Mouse (Mus musculus) embryonic facial prominence, embryonic 12.5 days (tissue): ENCODE measurements around the gene Rp9. TPM values are rescaled to one million over a fixed set of nuclear protein-coding genes. Genes with fewer than 3 reads are reported as not detected.

ENCODE experiments used
- ATAC-seq: fragments of 200-750 bp; cut with Nextera tagmentation; 2 replicates; pipeline ENCODE4 v1.8.0; 2017; ENCODE audit not compliant: insufficient number of reproducible peaks, insufficient read depth, low FRiP score, low TSS enrichment
- H3K27ac ChIP-seq: fragments of 300-500 bp; sonication (generic); 2 replicates; pipeline ENCODE4 v1.5.1; 2016; ENCODE audit warnings: mild to moderate bottlenecking
- H3K27me3 ChIP-seq: fragments of 300-500 bp; sonication (generic); 2 replicates; pipeline ENCODE4 v1.6.1; 2016; ENCODE audit warnings: mild to moderate bottlenecking, moderate library complexity
- H3K36me3 ChIP-seq: fragments of 300-500 bp; sonication (generic); 2 replicates; pipeline ENCODE4 v1.6.1; 2016; ENCODE audit warnings: mild to moderate bottlenecking
- H3K4me1 ChIP-seq: fragments of 300-500 bp; sonication (generic); 2 replicates; pipeline ENCODE4 v1.6.1; 2016
- H3K4me2 ChIP-seq: fragments of 300-500 bp; sonication (generic); replicated peaks from 2 replicates; pipeline ENCODE4 v1.6.1; 2016; ENCODE audit warnings: mild to moderate bottlenecking, moderate library complexity
- H3K4me3 ChIP-seq: fragments of 300-500 bp; sonication (generic); 2 replicates; pipeline ENCODE4 v1.5.1; 2016; ENCODE audit warnings: mild to moderate bottlenecking
- H3K9ac ChIP-seq: fragments of 300-500 bp; sonication (generic); 2 replicates; pipeline ENCODE4 v1.6.1; 2016; ENCODE audit warnings: mild to moderate bottlenecking, moderate library complexity
- H3K9me3 ChIP-seq: fragments of 300-500 bp; sonication (generic); 2 replicates; pipeline ENCODE4 v1.6.1; 2016; ENCODE audit warnings: mild to moderate bottlenecking, moderate library complexity
- WGBS: fragments of 180-500 bp; shearing (Covaris S2); methylation state at CpG from one replicate; pipeline ENCODE4 v1.1.7; 2016; 5-methylcytosine and 5-hydroxymethylcytosine counted together
- polyA plus RNA-seq: library from polyadenylated mRNA; unstranded; fragments of >200 nt; fragmentation: Nextera tagmentation; extraction: Ambion mirVana; gene quantifications from 2 replicates; pipeline ENCODE4 v1.2.1, GENCODE M21; 2016

Rp9 gene
- polyA plus RNA-seq, 1 experiment from 2014 or later: 72.5 TPM

DNA sequence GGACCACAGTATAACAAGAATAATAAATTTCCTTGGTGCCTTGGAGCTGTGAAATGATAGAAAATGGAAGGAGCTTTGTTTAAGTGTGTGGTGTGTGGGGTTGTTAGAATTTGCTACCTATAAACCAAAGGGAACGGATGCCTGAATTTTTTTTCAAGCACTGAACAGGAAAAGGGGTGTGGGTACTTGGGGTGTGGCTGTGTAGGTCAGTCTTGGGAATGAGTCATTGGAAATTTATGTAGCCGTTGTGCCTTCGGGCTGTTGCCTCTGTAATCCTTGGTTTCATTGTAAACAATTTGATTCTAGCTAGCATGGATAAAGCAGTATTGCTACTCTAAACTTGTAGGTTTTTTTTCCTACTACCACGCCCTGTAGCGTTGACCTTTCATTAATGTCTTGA is 79.2 kb downstream of the Rp9 start:
- no peak overlapping the region for H3K4me2 ChIP-seq
- H3K27ac ChIP-seq: no peak overlapping the region
- H3K36me3 ChIP-seq: no peaks in the 10 kb centered on the region
- no peak overlapping the region for H3K4me3 ChIP-seq
- H3K9ac ChIP-seq: no peak overlapping the region
- H3K27me3 ChIP-seq: no peaks in the 10 kb centered on the region
- no peak for ATAC-seq
- H3K4me1 ChIP-seq: peaks cover 15% of the 10 kb centered on the region
- no peaks in the 10 kb centered on the region for H3K9me3 ChIP-seq
- 90% methylated on average over 5 of the region's 5 CpGs for WGBS

DNA sequence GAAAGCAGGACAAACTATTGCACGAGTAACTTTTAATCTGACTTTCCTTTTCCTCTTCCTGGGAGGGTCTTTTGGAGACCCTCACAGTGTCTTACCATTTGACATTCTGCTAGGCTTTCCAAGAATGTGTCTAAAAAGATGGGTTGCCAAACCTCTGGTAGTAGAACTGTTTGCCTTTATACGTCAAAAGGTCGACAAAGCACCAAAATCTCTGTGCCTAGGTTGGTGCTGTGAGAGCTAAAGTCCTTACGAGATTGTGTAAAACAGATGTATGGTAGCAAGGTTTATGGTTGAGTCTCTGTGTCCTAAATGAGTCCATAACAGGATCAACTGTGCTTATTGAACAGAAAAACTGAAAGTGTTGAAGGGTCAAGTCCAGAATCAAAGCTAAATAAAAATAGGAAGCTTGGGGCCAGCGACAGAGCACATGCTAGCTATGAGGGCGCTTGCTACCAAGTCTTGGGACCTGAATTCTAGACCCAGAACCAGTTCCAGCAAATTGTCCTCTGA is 79.8 kb downstream of the Rp9 start:
- Histone ChIP-seq H3K27ac (no peak overlapping the region), H3K4me1 (peaks cover 15% of the 10 kb centered on the region), H3K9me3 (no peaks in the 10 kb centered on the region), H3K4me2 (peak overlapping the region; percentile 65), H3K27me3 (no peaks in the 10 kb centered on the region), H3K4me3 (peak overlapping the region; percentile 88; the same call in 1 of the 2 replicates), H3K36me3 (no peaks in the 10 kb centered on the region), H3K9ac (no peak overlapping the region)
- 71% methylated on average over 6 of the region's 6 CpGs for WGBS
- ATAC-seq: no peak

DNA sequence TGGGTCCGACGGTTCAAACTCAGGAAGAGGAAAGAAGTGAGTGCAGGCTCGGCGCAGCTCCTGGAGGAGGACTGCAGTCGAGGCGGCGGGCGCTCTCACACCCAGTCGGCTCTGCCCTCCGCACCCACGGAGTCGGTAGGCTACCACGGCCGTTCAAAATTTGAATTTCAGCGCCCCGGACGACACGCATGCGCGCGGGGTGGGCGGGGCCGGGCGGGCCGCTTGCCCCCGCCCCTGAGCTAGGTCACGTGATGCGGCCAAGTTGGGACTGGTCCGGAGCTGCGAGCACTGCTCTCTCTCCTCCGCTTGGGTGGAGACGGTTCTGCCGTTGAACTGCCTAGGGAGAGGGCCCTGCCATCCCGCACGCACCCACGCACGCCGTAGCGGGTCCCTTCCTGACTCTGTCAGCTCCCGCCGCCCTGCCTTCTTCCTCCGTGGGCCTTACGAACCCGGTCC is 80.5 kb downstream of the Rp9 start, which contains the start of gene Anln:
Gene Anln (minus strand): TSS at position 168 of the 456 bp plus-strand sequence.
- peak within 1 kb of the TSS; percentile 88 for H3K9ac ChIP-seq
- peaks cover 15% of the 10 kb centered on the region for H3K4me1 ChIP-seq
- H3K27ac ChIP-seq: peak within 1 kb of the TSS; percentile 85
- no peaks in the 10 kb centered on the region for H3K36me3 ChIP-seq
- peak; percentile 96 for ATAC-seq
- H3K4me3 ChIP-seq: peak within 1 kb of the TSS; percentile 88
- no peaks in the 10 kb centered on the region for H3K9me3 ChIP-seq
- peak within 1 kb of the TSS; percentile 65 for H3K4me2 ChIP-seq
- WGBS: under 1% methylated on average over 44 of the region's 44 CpGs
- no peaks in the 10 kb centered on the region for H3K27me3 ChIP-seq

DNA sequence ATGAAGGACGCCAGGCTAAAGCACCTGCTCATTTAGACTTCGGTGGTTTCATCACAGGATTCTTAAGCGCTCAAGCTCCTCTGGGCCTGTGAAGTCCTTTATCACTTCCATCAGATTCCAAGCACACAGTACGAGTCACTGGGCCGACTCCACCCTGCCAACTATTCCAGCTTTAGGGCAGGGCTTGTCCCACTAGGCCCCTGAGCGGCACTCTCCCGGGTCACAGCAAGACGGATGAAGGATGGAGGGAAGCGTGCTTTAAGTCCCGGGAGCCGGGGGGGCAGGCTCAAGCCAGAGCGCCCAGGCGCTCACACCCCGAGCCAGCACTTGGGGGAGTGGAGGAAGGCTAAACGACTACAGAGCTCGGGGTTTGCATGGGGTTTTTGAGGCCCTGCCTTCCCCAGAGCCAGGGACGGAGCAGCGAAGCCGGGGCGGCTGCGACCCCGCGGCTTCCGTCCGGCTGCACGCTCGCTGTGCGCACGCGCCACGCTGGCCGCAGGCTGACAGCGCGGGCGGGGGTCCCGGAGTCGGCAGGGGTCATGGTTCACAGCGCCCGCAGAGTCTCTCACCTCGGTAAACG is 81.1 kb downstream of the Rp9 start:
- under 1% methylated on average over 41 of the region's 41 CpGs for WGBS
- H3K9me3 ChIP-seq: no peaks in the 10 kb centered on the region
- H3K27me3 ChIP-seq: no peaks in the 10 kb centered on the region
- H3K9ac ChIP-seq: peak overlapping the region; percentile 88
- peaks cover 15% of the 10 kb centered on the region for H3K4me1 ChIP-seq
- peak overlapping the region; percentile 85 for H3K27ac ChIP-seq
- H3K4me2 ChIP-seq: peak overlapping the region; percentile 65
- H3K36me3 ChIP-seq: no peaks in the 10 kb centered on the region
- peak overlapping the region; percentile 88 for H3K4me3 ChIP-seq
- ATAC-seq: peak; percentile 71

DNA sequence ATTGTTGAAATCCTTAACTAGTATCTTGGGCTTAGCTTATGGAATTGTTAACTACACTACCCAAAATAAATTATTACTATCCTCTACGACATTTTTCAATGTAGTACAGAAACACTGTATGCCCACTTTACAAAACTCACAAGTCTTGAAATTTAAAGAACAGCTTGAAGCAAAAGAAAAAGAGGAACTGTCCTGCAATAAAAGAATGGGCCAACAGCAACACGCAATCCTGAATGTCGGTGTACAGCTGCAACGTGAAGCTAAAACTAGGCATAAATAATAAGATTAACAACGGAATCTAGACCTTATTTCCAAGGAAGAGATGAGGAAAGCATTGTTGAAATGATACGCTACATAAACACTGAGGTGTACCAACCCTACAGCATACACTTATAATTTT is 81.6 kb downstream of the Rp9 start:
- H3K27ac ChIP-seq: peak overlapping the region; percentile 85; the same call in 1 of the 2 replicates
- H3K4me2 ChIP-seq: peak overlapping the region; percentile 65
- H3K4me3 ChIP-seq: peak overlapping the region; percentile 88
- no peaks in the 10 kb centered on the region for H3K9me3 ChIP-seq
- H3K4me1 ChIP-seq: peaks cover 15% of the 10 kb centered on the region
- 21% methylated on average over 6 of the region's 6 CpGs for WGBS
- ATAC-seq: no peak
- no peaks in the 10 kb centered on the region for H3K36me3 ChIP-seq
- H3K9ac ChIP-seq: peak overlapping the region; percentile 88
- H3K27me3 ChIP-seq: no peaks in the 10 kb centered on the region

DNA sequence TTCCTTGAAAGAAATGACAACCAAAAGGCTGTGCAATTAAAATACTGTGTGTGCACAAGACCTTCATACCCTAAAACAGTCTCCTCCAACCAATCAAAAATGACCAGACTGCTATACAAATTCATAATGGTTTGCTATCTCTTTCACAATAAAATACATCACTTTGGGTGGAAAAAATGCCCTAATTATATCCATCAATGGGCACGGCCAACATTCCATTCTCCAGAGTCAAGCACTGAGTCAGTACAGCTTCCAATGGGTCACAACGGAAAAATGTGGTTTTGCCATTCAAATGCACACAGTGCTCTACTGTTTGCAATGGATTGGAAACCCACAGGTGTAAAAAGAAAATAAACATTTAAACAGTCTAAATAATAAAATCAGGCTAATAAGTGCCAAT is 83.7 kb downstream of the Rp9 start:
- H3K27me3 ChIP-seq: no peaks in the 10 kb centered on the region
- H3K4me2 ChIP-seq: no peak overlapping the region
- 75% methylated on average over 2 of the region's 2 CpGs for WGBS
- no peaks in the 10 kb centered on the region for H3K9me3 ChIP-seq
- H3K36me3 ChIP-seq: peaks cover 11% of the 10 kb centered on the region
- H3K27ac ChIP-seq: no peak overlapping the region
- peaks cover 15% of the 10 kb centered on the region for H3K4me1 ChIP-seq
- ATAC-seq: no peak
- H3K9ac ChIP-seq: no peak overlapping the region
- H3K4me3 ChIP-seq: no peak overlapping the region

DNA sequence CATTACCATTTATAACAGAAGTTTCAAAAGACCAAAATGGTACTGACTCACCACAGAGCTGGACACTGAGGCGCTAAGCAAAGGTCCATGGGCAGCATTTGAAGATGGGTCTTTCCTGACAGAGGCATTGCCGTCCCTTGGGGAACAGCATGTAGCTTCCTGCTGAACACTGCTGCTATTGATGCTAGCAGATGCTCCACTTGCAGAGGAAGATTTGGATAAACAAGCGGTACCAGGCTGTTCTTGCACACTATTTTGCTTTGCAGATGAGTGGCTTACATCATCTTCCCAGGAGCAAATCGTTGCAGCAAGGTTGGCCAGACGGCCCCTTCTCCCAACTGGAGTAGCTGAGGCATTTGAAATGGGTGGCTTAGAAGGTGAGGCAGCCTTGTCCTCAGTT is 93.5 kb downstream of the Rp9 start:
- Histone ChIP-seq H3K27ac (no peak overlapping the region), H3K4me3 (no peak overlapping the region)
- ATAC-seq: no peak

DNA sequence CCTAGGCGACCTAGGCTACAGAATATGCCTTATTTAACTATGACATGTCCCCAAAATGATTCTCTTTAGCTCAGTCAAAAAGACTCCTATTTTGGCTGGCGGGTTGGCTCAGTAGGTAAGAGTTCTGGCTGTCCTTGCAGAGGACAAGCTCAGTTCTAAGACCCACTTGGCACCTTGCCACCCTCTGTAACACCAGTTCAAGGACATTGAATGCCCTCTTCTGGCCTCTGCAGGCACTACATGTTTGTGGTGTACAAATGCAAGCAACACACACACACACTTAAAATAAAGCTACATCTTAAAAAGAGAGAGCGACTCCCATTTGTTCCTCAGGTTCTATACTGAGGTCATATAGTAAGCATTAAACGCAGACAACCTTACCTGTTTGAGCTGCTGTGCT is 96.8 kb downstream of the Rp9 start:
- no peaks in the 10 kb centered on the region for H3K9me3 ChIP-seq
- WGBS: 96% methylated on average over 4 of the region's 4 CpGs

More for the DNA sequence above, 93.5 kb downstream of the Rp9 start:
- Histone ChIP-seq H3K4me1 (no peaks in the 10 kb centered on the region), H3K9me3 (no peaks in the 10 kb centered on the region), H3K27me3 (no peaks in the 10 kb centered on the region), H3K9ac (no peak overlapping the region), H3K4me2 (no peak overlapping the region), H3K36me3 (peaks cover 79% of the 10 kb centered on the region)
- WGBS: 80% methylated on average over 5 of the region's 5 CpGs

DNA sequence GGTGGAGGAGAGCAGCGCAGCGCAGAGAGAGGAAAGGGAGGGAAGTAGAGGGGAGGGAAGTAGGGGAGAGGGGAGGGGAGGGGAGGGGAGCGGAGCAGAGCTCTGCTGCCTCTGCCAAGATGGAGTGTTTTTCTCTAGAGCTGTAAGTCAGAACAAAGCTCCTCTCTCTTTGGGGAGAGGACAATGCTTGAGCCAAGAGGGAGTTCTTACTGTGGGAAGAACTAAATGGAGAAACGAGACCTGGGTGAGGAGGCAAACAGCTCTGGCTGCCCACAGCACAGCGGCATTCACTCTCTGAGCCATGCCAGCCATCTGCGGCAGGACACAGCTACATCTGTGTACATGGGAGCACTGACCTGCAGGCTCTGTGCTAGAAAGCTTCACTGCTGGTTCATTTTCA is 101.5 kb downstream of the Rp9 start:
- Histone ChIP-seq H3K36me3 (peaks cover 75% of the 10 kb centered on the region), H3K27me3 (no peaks in the 10 kb centered on the region), H3K9ac (no peak overlapping the region), H3K4me3 (no peak overlapping the region), H3K4me1 (no peaks in the 10 kb centered on the region), H3K9me3 (no peaks in the 10 kb centered on the region), H3K27ac (no peak overlapping the region), H3K4me2 (no peak overlapping the region)
- ATAC-seq: no peak
- whole genome bisulfite sequencing: 80% methylated on average over 6 of the region's 6 CpGs

More for the DNA sequence above, 96.8 kb downstream of the Rp9 start:
- no peak overlapping the region for H3K9ac ChIP-seq
- no peak overlapping the region for H3K27ac ChIP-seq
- peaks cover 78% of the 10 kb centered on the region for H3K36me3 ChIP-seq
- no peaks in the 10 kb centered on the region for H3K27me3 ChIP-seq
- no peaks in the 10 kb centered on the region for H3K4me1 ChIP-seq
- H3K4me2 ChIP-seq: no peak overlapping the region
- ATAC-seq: no peak
- H3K4me3 ChIP-seq: no peak overlapping the region

DNA sequence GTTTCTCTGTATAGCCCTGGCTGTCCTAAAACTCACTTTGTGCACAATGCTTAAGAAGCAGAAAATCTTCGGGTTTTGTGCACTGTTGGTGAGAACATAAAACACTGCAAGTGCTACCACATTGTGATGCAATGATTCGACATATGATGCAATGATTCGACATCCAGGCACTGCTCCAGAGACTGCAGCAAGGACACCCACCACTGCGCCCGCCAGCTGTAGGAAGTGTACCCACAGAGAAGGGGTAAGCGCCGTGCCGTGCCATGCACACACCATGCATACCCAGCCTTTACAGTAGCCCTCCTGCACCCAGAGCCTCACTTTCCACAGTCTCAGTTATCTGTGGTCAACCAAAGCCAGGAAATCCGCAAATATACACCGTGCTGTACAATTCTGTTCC is 102.9 kb downstream of the Rp9 start:
- no peak overlapping the region for H3K9ac ChIP-seq
- no peak overlapping the region for H3K4me2 ChIP-seq
- H3K36me3 ChIP-seq: peaks cover 74% of the 10 kb centered on the region
- H3K9me3 ChIP-seq: no peaks in the 10 kb centered on the region
- no peak overlapping the region for H3K4me3 ChIP-seq
- no peaks in the 10 kb centered on the region for H3K27me3 ChIP-seq
- no peak for ATAC-seq
- WGBS: 97% methylated on average over 10 of the region's 10 CpGs
- no peaks in the 10 kb centered on the region for H3K4me1 ChIP-seq
- H3K27ac ChIP-seq: no peak overlapping the region

DNA sequence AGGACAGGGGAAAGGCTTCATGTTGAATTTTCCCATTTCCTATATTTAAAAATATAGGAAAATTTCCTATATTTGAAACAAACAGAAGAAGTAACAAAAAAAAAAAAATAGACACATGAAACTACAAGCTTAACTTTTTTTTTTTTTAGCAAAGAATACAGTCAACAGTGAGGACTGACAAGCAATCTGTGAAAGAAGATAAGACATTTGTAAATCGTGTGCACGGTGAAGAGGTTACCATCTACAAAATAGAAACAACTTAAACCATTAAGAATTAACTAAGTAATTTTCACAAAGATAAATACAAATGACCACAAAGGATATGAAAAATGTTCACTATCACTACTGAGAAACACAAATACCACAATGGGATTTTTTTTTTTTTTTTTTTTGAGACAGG is 103.3 kb downstream of the Rp9 start:
- Histone ChIP-seq H3K27me3 (no peaks in the 10 kb centered on the region), H3K27ac (no peak overlapping the region), H3K9ac (no peak overlapping the region), H3K4me1 (no peaks in the 10 kb centered on the region), H3K4me2 (no peak overlapping the region), H3K9me3 (no peaks in the 10 kb centered on the region), H3K36me3 (peaks cover 72% of the 10 kb centered on the region), H3K4me3 (no peak overlapping the region)
- WGBS: 96% methylated on average over 2 of the region's 2 CpGs
- no peak for ATAC-seq
